Mouse (Mus musculus) left cerebral cortex, postnatal 25 days (tissue): ENCODE data around the gene Rph3al. TPM values are rescaled to one million over a fixed set of nuclear protein-coding genes. Genes with fewer than 3 reads are reported as not detected.
A peak's percentile ranks its signal among the peaks of the same experiment; 100 is the strongest.

ENCODE experiments used
- DNase-seq, 2 experiments: peaks; one replicate each; pipeline ENCODE4 v3.0.0; 2022; ENCODE audit warnings: low spot score in 2 of 2, mixed read lengths in 1 of 2
- intact Hi-C: fragments of 180-260 bp; cut with DNase I; formaldehyde crosslinking; loops from one replicate; pipeline ENCODE4 v1.15.1; 2025
- total RNA-seq, 2 experiments: library from RNA; stranded (reverse); gene quantifications; 2 replicates each; pipeline ENCODE4 v1.2.3; 2021

Gene Rph3al
- total RNA-seq, 2 experiments from 2014 or later: 2.3 to 3.0 TPM

DNA sequence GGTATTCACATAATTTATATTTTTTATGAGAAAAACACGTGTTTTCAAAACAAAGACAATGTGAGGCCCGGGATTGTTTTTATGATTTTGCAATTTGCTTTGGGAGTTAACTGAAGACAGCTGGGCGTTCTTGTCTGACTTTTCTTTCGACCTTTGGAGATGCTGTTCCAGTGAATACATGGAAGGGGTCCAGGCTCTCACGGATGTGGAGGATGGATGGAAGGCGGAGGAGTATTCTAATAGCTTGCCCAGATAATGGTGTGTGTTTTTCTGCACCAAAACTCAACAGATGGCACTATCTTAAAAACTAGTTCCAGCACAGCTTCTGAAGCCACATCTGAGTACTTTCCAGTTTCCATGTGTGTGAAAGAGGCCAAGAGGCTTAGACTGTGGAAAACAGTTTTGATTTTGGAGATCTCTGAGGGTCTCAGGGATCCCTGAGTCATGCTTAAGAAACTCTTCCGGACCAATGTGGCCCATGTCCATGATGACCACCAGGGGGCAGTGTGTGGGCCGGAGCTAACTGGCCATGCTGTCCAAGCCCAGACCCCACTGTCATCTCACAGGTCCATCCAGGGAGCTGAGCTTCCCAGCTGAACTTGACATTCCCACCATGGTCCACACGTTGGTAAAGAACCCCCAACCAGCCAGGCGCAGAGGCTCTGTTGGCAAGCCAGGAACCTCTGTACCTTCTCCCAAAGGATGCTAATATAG is 25.1 kb downstream of the Rph3al start:
- intact Hi-C loops: loop anchor here (2.0 kb wide), 1 partner anchor 54 kb away; no protein-coding TSS in a partner anchor
- peak in 1 of 2 experiments; percentile 14 for DNase-seq

GRCm38 (mm10) chr11:75911962-75912361 is 26.3 kb downstream of the Rph3al start:
- intact Hi-C loops: loop anchor here (2.0 kb wide), 1 partner anchor 55 kb away; no protein-coding TSS in a partner anchor
- DNase-seq: no peak

- no peak for DNase-seq
- intact Hi-C loops: no loop called here
Measured at GRCm38 (mm10) chr11:75909702-75910429, 28.4 kb downstream of the Rph3al start.

DNA sequence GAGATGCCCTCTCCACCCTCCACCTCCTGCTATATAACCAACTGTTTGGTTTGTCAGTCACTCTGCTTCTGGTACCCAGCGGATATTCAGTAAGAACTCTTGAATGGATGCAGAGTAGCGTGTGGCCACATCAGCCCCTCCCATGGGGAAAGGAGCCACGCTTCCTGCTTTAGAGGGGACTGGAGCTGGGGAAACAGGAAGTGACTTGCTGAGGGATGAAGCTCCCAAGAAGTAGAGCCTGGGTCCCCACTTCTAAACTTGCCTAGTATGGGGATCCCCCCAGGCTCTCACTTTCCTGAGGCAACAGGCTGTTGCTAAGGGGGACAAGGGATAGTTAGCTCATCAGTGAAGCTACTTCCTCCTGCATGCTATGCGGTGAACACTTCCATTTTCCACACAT is 30.8 kb downstream of the Rph3al start:
- intact Hi-C loops: no loop called here
- DNase-seq: no peak

GRCm38 (mm10) chr11:75906556-75906955 is 31.7 kb downstream of the Rph3al start:
- intact Hi-C loops: no loop called here
- no peak for DNase-seq

GRCm38 (mm10) chr11:75904982-75905381 is 33.2 kb downstream of the Rph3al start:
- intact Hi-C loops: loop anchor here (5.0 kb wide), 1 partner anchor 123 kb away; no protein-coding TSS in a partner anchor

GRCm38 (mm10) chr11:75904501-75904900 is 33.7 kb downstream of the Rph3al start:
- intact Hi-C loops: loop anchor here (5.0 kb wide), 1 partner anchor 122 kb away; no protein-coding TSS in a partner anchor
- DNase-seq: no peak

More at GRCm38 (mm10) chr11:75904982-75905381, 33.2 kb downstream of the Rph3al start:
- DNase-seq: no peak

GRCm38 (mm10) chr11:75903486-75903885 is 34.7 kb downstream of the Rph3al start:
- intact Hi-C loops: loop anchor here (5.0 kb wide), 1 partner anchor 121 kb away; no protein-coding TSS in a partner anchor
- no peak for DNase-seq

GRCm38 (mm10) chr11:75901339-75901738 is 36.9 kb downstream of the Rph3al start:
- DNase-seq: peak in 1 of 2 experiments; percentile 24
- intact Hi-C loops: loop anchor here (5.0 kb wide), 1 partner anchor 119 kb away; no protein-coding TSS in a partner anchor

- no peak for DNase-seq
- intact Hi-C loops: loop anchor here (5.0 kb wide), 1 partner anchor 117 kb away; no protein-coding TSS in a partner anchor
Measured at GRCm38 (mm10) chr11:75899676-75900075, 38.6 kb downstream of the Rph3al start.

DNA sequence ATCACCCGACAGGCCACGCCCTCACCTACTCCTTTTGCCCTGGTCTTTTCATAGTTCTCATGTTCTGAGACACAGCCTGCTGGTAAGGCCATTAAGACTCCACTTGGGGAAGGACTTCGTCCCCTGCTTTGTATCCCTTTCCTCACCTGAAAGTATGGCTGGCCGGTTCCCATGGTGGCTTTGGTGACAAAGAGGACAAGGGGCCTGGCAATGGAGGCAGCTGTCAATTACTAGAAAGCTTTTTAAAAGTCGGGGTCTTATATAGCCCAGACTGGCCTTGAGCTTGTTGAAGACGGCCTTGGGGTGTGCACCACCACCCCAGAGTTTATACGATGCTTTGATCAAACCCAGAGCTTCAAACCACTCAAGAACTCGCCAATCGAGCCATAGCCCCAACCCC is 39.7 kb downstream of the Rph3al start:
- intact Hi-C loops: no loop called here
- no peak for DNase-seq

GRCm38 (mm10) chr11:75894791-75895420 is 43.3 kb downstream of the Rph3al start:
- no peak for DNase-seq
- intact Hi-C loops: no loop called here

DNA sequence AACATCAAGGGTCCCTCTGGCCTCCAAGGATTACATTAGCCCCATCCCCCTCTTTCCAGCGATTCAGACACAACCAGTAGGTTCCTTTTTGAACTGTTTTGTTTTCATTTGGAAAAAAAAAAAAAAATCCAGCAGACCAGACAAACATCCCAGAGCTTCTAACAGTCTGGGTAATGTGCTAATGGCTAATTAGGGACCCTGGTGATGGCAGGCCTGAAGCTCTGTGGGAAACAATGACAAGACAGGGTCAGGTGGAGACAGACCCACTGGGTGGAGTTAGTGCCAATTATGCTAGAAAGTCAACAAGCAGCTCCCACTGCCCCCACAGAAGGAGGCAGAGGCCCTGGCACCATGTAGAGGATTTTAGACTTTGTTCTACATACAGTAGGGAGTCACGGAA is 44.3 kb downstream of the Rph3al start:
- no peak for DNase-seq
- intact Hi-C loops: no loop called here

DNA sequence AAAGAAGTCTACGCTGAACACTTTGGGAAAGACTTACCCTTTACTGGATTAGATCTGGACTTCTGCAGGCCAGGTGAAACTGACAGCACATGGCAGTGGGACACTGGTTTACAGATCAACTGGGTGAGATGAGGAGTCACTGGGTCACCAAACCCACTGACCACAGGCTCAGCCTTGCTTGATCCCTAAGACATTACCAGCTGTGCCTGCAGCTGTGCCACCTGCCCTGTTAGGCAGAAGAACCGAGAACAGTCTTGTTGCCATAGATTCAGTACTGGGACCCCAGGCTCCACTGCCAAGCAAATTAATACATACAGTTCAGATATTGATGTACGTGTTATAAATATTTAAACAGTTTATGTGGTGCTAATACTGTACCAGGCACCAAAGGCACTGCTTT is 50.9 kb downstream of the Rph3al start:
- DNase-seq: no peak
- intact Hi-C loops: no loop called here

- intact Hi-C loops: no loop called here
- no peak for DNase-seq
Measured at GRCm38 (mm10) chr11:75881234-75881633, 57.0 kb downstream of the Rph3al start.

DNA sequence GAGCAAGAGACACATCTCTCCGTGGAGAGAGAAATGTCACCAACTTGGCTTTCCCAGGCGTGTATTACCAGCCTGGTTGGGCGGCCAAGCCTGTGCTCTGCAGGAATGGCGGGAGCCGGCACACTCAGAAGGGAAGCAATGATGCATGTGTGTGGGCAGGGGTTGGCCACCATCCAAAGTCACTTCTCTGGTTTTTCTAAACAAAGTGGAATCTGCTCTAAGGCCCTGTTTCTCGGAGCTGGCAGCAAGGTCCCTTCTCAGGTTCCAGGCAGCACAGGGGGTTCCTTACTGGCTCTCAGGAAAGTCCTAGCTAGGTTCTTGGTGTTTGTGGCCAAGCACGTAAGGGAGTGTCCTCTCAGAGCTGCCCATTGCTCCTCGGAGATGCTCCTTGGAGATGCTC is 58.2 kb downstream of the Rph3al start:
- peak; percentile 66 to 69 for DNase-seq
- intact Hi-C loops: no loop called here

- no peak for DNase-seq
- intact Hi-C loops: no loop called here
Measured at GRCm38 (mm10) chr11:75878460-75878859, 59.8 kb downstream of the Rph3al start.

GRCm38 (mm10) chr11:75876043-75876780 is 62.0 kb downstream of the Rph3al start:
- intact Hi-C loops: no loop called here
- no peak for DNase-seq

DNA sequence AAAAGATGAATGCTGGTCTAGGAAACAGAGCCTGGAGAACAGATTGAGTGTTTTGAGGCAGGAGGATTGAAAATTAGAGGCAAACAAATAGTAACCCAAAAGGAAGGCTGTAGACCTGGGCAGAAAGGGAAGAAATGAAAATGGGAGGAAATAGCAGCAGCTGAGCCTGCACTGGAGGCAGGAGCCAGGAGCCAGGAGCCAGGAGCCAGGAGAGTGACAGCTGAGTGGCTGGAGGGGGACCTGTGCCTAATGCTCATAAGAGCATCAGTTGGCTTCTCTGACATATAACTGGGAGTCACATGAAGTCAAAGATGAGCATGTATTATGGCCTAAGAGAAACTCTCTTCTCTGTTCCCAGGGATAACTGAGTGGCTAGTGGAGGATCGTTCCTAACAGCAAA is 66.5 kb downstream of the Rph3al start:
- no peak for DNase-seq
- intact Hi-C loops: no loop called here
